Mouse (Mus musculus): ENCODE measurements around the gene Paxbp1. TPM values are rescaled to one million over a fixed set of nuclear protein-coding genes. Genes with fewer than 3 reads are reported as not detected.

Paxbp1 gene
- polyA plus RNA-seq, 1 experiment = 8.8 TPM

DNA sequence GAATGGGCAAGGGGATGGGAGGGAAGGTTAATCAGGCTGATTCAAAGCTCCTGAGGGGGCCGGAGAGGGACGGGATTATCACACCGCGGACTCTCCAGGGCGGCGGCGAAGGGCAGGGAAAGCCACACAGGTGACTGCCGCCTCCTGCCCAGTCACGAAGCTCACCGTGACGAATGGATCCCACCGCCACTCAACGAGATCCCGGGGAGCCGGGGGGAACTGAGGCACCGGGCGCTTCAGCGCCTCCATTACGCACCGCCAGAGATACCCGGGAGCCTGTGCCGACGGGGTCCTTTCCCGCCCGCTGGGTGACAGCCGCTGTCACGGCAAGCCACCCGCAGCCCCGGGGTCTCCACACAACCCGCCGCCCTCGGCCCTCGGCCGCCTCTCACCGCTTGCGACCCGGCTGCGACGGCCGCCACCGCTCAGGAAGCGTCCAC, 33.7 kb downstream of the Paxbp1 start:
- no peaks in the 10 kb centered on the region for H3K27me3 ChIP-seq (ENCODE audit: control insufficient read depth, insufficient read depth, insufficient read length)
- TF ChIP-seq TCF12 (IDR thresholded peaks at IDR 0.05; ENCODE audit: insufficient read depth, poor library complexity, severe bottlenecking) (no peak), E2F4 (IDR thresholded peaks at IDR 0.05; ENCODE audit: insufficient read depth) (no peak), MAX (IDR thresholded peaks at IDR 0.05; ENCODE audit: low read depth) (no peak), SRF (IDR thresholded peaks at IDR 0.05; ENCODE audit: control insufficient read depth, insufficient read length, low read depth) (no peak), TCF3 (IDR thresholded peaks at IDR 0.05; ENCODE audit: insufficient read length, low read depth) (no peak), USF1 (IDR thresholded peaks at IDR 0.05; ENCODE audit: low read depth) (no peak), POLR2AphosphoS2 (IDR thresholded peaks at IDR 0.05; ENCODE audit: insufficient read length, low read depth) (no peak), CEBPB (IDR thresholded peaks at IDR 0.05; ENCODE audit: insufficient read depth, poor library complexity, severe bottlenecking) (no peak)
- peak overlapping the region; percentile 96 for H3K4me2 ChIP-seq (ENCODE audit: low read depth)
- H3K36me3 ChIP-seq (ENCODE audit: control insufficient read depth, insufficient read depth) = peaks cover 24% of the 10 kb centered on the region
- peaks cover 11% of the 10 kb centered on the region for H3K79me2 ChIP-seq (ENCODE audit: control insufficient read depth, insufficient read depth)
- H3ac ChIP-seq (ENCODE audit: control insufficient read depth, insufficient read length) = peak overlapping the region; percentile 98
- H3K4me3 ChIP-seq = peak overlapping the region; percentile 67

DNA sequence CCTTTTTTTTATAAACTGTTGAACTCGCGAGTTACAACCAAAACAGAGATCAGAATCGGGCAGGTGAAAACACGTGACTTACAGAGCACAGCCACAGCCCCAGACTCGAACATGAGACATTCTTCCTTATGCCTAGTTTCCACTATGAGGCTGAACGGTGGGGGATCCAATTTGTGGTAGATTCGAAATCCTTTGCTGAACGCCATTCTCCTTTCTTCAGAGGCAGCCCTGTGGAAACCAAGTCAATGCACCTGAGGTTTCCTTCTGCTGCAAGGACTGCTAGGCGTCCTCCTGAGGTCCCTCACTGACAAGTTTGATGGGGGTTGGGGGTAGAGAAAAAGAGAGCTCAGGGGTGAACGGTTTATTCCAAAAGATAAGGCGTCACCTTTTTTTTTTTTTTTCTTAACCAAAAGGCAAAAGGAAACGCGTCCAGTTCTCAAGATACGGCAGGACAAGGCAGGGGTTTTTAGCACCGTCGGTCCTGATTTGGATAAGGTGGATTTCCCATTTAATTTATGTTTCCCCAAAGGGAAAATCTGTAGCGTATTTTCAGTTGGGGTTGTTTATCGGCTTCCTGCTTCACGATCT, 34.3 kb downstream of the Paxbp1 start:
- Histone ChIP-seq H3K4me2 (ENCODE audit: low read depth) (peak overlapping the region; percentile 96), H3K36me3 (ENCODE audit: control insufficient read depth, insufficient read depth) (peaks cover 18% of the 10 kb centered on the region)
- no peak for TF ChIP-seq MAX (IDR thresholded peaks at IDR 0.05; ENCODE audit: low read depth)
- TF ChIP-seq REST (IDR thresholded peaks at IDR 0.05; ENCODE audit: insufficient read depth, insufficient read length) = no peak
- no peak for TF ChIP-seq POLR2AphosphoS2 (IDR thresholded peaks at IDR 0.05; ENCODE audit: insufficient read length, low read depth)
- TF ChIP-seq TCF3 (IDR thresholded peaks at IDR 0.05; ENCODE audit: insufficient read length, low read depth) = no peak
- no peak for TF ChIP-seq MYOD1 (IDR thresholded peaks at IDR 0.05; ENCODE audit: control insufficient read depth in 1 of 3, insufficient read length in 2 of 3, low read depth in 2 of 3)
- TF ChIP-seq CEBPB (IDR thresholded peaks at IDR 0.05; ENCODE audit: insufficient read depth, poor library complexity, severe bottlenecking) = no peak
- TF ChIP-seq POLR2A (IDR thresholded peaks at IDR 0.05; ENCODE audit: insufficient read length, low read depth) = no peak
- TF ChIP-seq MYOG (IDR thresholded peaks at IDR 0.05; ENCODE audit: control insufficient read depth in 1 of 3, insufficient read depth in 1 of 3, insufficient read length in 2 of 3, low read depth in 2 of 3) = no peak
- TF ChIP-seq E2F4 (IDR thresholded peaks at IDR 0.05; ENCODE audit: insufficient read depth) = no peak
- no peak for TF ChIP-seq USF1 (IDR thresholded peaks at IDR 0.05; ENCODE audit: low read depth)
- no peak for TF ChIP-seq TCF12 (IDR thresholded peaks at IDR 0.05; ENCODE audit: insufficient read depth, poor library complexity, severe bottlenecking)
- TF ChIP-seq SRF (IDR thresholded peaks at IDR 0.05; ENCODE audit: control insufficient read depth, insufficient read length, low read depth) = no peak

DNA sequence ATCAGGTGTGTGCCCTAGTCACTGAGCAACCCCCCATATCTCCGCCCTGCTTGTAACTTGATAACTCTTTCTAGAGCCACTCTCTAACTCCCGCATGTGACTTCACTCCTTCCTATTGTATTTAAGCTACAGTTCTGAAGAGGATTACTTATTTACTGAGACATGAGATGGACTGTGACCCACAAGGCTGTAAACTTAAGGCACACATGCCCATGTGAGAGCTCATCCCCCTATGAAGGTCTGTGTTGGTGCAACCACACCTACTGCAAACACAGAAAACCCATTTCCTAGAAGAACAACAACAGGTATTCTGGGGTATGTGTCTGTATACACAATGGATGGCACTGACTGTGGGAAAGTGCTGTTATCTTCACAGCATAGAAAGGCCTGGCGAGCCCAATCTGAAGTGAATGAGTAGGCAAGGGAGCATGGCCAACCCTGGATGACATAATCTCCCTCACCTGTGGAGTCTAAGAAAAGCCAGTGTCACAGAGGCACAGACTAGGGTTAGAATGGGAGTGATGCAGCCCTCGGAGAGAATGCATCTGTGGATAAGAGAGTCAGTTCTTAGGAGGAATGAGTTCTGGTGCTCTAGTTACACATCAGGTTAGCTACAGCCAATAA, 39.3 kb downstream of the Paxbp1 start:
- no peaks in the 10 kb centered on the region for H3K27me3 ChIP-seq (ENCODE audit: control insufficient read depth, insufficient read depth, insufficient read length)
- no peak overlapping the region for H3K4me3 ChIP-seq
- H3K79me2 ChIP-seq (ENCODE audit: control insufficient read depth, insufficient read depth) = peaks cover 13% of the 10 kb centered on the region
- no peak overlapping the region for H3K4me2 ChIP-seq (ENCODE audit: low read depth)
- TF ChIP-seq TCF3 (IDR thresholded peaks at IDR 0.05; ENCODE audit: insufficient read length, low read depth) (no peak), TCF12 (IDR thresholded peaks at IDR 0.05; ENCODE audit: insufficient read depth, poor library complexity, severe bottlenecking) (no peak), POLR2A (IDR thresholded peaks at IDR 0.05; ENCODE audit: insufficient read length, low read depth) (no peak), REST (IDR thresholded peaks at IDR 0.05; ENCODE audit: insufficient read depth, insufficient read length) (no peak), MAX (IDR thresholded peaks at IDR 0.05; ENCODE audit: low read depth) (no peak), MYOD1 (IDR thresholded peaks at IDR 0.05; ENCODE audit: control insufficient read depth in 1 of 3, insufficient read length in 2 of 3, low read depth in 2 of 3) (no peak), E2F4 (IDR thresholded peaks at IDR 0.05; ENCODE audit: insufficient read depth) (no peak), USF1 (IDR thresholded peaks at IDR 0.05; ENCODE audit: low read depth) (no peak), MYOG (IDR thresholded peaks at IDR 0.05; ENCODE audit: control insufficient read depth in 1 of 3, insufficient read depth in 1 of 3, insufficient read length in 2 of 3, low read depth in 2 of 3) (no peak)
- no peaks in the 10 kb centered on the region for H3K36me3 ChIP-seq (ENCODE audit: control insufficient read depth, insufficient read depth)
- H3ac ChIP-seq (ENCODE audit: control insufficient read depth, insufficient read length) = no peak overlapping the region

More for the DNA sequence above, 34.3 kb downstream of the Paxbp1 start:
- Histone ChIP-seq H3ac (ENCODE audit: control insufficient read depth, insufficient read length) (peak overlapping the region; percentile 98), H3K79me2 (ENCODE audit: control insufficient read depth, insufficient read depth) (peaks cover 11% of the 10 kb centered on the region), H3K27me3 (ENCODE audit: control insufficient read depth, insufficient read depth, insufficient read length) (no peaks in the 10 kb centered on the region), H3K4me3 (peak overlapping the region; percentile 67)

DNA sequence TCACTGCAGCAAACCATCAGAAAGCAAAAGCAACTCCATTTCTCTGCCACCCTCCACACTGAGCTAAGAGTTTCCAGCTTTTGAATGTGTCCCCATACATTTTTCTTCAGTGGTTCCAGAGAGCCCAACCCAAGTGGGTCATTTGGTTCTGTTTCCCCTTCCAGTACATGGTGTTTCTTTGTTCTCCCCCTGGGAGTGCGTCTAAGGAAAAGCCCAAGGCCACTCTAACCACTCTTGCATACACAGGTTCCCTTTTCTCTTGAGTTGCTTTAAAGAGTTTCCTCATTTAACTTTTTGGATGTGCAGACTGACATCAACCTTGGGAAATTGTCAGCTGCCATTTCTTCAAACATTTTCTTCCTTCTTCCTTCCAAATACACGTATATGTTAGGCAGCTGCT, 43.2 kb downstream of the Paxbp1 start:
- Histone ChIP-seq H3K27me3 (ENCODE audit: control insufficient read depth, insufficient read depth, insufficient read length) (no peaks in the 10 kb centered on the region), H3K79me2 (ENCODE audit: control insufficient read depth, insufficient read depth) (peaks cover 4% of the 10 kb centered on the region), H3ac (ENCODE audit: control insufficient read depth, insufficient read length) (no peak overlapping the region), H3K4me2 (ENCODE audit: low read depth) (no peak overlapping the region), H3K4me3 (no peak overlapping the region), H3K36me3 (ENCODE audit: control insufficient read depth, insufficient read depth) (no peaks in the 10 kb centered on the region)
- TF ChIP-seq MAX (IDR thresholded peaks at IDR 0.05; ENCODE audit: low read depth) (no peak), CEBPB (IDR thresholded peaks at IDR 0.05; ENCODE audit: insufficient read depth, poor library complexity, severe bottlenecking) (no peak), USF1 (IDR thresholded peaks at IDR 0.05; ENCODE audit: low read depth) (no peak), SRF (IDR thresholded peaks at IDR 0.05; ENCODE audit: control insufficient read depth, insufficient read length, low read depth) (no peak), E2F4 (IDR thresholded peaks at IDR 0.05; ENCODE audit: insufficient read depth) (no peak), MYOG (IDR thresholded peaks at IDR 0.05; ENCODE audit: control insufficient read depth in 1 of 3, insufficient read depth in 1 of 3, insufficient read length in 2 of 3, low read depth in 2 of 3) (no peak), TCF3 (IDR thresholded peaks at IDR 0.05; ENCODE audit: insufficient read length, low read depth) (no peak), MYOD1 (IDR thresholded peaks at IDR 0.05; ENCODE audit: control insufficient read depth in 1 of 3, insufficient read length in 2 of 3, low read depth in 2 of 3) (no peak), TCF12 (IDR thresholded peaks at IDR 0.05; ENCODE audit: insufficient read depth, poor library complexity, severe bottlenecking) (no peak), POLR2AphosphoS2 (IDR thresholded peaks at IDR 0.05; ENCODE audit: insufficient read length, low read depth) (no peak), POLR2A (IDR thresholded peaks at IDR 0.05; ENCODE audit: insufficient read length, low read depth) (no peak), REST (IDR thresholded peaks at IDR 0.05; ENCODE audit: insufficient read depth, insufficient read length) (no peak)
